Mouse (Mus musculus) thymus, postnatal 4 days (tissue): ENCODE data around the gene Fmo6.

Source experiments
- DNase-seq: peaks from one replicate; pipeline ENCODE4 v3.0.0; 2021

Fmo6 gene

DNA sequence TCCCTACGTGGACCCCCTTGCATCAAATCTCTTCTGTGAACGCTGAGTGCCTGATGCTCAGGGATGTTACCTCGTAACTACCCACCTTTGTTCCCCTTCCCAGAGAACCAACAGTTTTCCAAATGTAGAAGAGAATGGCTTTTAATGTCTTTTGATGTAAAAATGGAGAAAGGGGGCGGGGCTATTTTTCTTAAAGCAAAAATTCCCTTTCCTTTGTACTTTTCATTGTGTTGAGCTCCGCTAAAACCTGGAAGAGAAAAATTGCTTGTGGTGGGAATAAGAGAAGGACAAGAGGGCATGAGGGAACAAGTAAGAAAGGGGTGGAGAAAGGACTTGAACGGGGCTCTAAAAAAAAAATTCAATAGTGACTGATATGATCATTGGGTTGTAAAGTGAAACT is at the start of gene Fmo6:
TSS of gene Fmo6 (minus strand) at position 101 of the 400 bp plus-strand sequence.
- no peak for DNase-seq

DNA sequence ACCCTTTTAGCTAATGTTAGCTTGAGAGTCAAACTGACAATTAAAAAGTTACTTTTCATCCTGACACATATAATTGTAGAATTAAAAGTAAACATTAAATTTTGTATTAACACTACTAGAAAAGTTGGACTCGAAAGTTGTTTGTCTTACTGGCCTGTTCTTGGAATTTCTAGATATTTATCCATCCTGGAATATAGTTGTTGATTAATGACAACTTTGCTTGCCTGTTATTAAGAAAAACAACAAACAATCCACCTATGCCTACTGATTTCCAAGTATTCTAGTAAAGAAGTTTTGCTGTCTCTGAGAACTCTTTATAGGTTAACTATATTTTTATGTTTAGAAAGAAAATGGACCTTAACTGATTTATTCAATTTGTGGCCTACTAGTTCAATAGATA is 49.5 kb upstream of the Fmo6 start:
- DNase-seq, result no peak

- DNase-seq, result no peak
Measured at GRCm38 (mm10) chr1:162986121-162986748, 48.9 kb upstream of the Fmo6 start.

DNA sequence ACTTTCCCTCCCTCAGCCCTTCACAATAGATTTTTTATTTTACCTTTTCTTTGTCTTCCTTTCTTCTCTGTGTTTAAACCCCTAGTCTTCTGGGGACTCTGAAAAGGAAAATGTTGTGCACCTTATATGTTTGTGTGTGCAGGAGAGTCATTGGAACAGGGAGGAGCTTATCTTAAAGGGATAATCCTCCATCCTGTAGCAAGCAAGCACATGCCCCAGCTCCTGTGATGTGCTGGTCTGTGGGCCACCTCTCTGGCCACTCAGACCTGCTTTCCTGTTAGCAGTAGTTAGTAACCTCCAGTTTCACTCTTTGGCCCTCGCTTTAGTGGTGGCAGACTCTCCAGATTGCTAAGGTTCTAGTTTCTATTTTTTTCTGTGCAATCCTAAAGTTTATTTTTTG is 47.1 kb upstream of the Fmo6 start, which contains the start of gene Fmo3:
TSS of gene Fmo3 (minus strand) at position 101 of the 400 bp plus-strand sequence.
- DNase-seq, result no peak

GRCm38 (mm10) chr1:162963556-162963955 is 26.2 kb upstream of the Fmo6 start:
- DNase-seq, result no peak

DNA sequence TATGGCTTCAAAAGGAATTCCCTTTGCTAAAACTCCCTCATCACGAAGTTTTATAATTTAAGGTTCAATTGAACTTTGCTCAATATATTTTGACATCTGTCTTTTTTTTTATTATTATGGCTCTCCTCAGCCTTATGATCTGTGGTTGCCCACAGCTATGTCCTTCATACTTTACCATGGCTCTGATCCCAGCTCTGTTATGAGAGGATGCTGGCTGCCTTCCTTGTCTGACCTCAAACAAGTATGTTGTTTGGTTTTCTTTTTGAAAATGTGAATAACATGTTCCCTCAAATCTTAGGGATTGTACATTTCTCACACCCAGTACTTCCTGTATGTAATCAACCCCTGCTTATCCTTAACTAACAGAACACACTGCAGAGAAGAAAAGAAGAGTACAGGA is 20.1 kb upstream of the Fmo6 start:
- DNase-seq, result no peak

DNA sequence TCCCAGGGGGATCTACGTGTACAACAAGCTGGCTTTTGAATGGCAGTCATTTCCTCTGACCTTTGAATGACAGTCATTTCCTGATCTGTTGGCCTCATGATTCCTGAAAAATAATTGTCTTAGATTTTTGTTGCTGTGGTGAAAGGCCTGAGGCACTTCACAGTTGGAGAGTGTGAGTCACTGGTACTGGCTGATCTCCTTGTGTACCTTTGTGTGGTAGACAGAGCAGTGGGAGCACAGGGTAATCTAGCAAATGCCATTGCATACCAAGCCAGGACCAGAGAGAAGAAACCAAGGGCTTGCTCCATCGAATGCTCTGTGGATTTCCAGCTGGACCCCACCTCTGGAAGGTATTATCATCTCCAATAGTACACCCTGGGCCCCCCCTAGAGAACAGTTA is 15.8 kb upstream of the Fmo6 start:
- DNase-seq, result no peak

GRCm38 (mm10) chr1:162949763-162950162 is 12.4 kb upstream of the Fmo6 start:
- no peak for DNase-seq

DNA sequence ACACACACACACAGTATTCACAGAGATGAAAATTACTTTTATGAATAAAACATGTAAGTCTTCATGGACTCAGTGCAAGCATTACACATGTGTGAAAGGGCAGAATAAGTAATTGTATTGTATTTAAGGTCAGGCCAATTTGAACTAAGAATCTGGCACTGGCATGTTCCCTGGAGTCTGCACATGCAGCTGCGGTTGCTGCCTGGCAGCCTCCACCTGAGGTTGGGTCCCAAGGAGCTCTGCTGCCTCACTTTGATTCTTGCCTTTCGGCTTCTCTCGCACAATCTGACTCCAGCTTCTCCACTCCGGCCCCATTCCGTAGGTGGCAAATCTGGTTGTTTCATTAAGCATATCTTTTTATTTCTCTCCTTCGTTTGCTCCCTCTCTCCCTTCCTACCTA is 10.6 kb upstream of the Fmo6 start:
- DNase-seq, result no peak

DNA sequence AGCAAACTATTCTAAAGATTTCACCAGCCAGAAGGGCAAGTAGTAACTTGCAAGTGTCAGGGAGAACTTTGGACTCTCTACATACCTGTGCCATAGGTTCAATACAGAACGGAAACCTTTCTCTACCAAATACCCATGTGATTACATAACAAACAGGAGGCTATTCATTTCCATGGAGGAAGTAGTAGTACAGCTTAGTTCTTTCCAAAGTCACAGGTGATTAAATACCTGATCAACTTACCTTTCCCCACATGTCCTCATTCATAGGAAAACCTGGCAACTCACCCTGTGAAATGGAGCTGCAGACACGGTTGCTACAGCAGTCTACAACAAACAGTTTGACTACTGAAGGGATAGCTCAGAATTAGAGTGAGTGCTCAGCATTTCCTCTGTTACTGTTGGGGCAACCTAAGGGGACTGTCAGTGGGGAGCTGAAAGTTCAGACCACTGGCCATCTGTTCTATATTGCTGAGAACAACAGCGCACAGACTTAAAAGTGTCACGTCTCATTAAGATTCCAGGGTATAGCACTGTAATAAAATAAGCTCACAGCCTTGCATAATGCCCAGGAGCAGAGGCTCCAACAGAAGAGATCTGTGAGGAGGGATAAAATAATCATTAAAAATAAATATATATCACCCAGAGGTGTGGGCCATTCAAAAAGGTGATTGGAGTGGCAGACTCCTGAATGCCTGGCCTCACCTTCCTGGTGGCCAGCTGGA is 9.7 kb upstream of the Fmo6 start:
- no peak for DNase-seq

GRCm38 (mm10) chr1:162943700-162944099 is 6.4 kb upstream of the Fmo6 start:
- no peak for DNase-seq

- no peak for DNase-seq
Measured at GRCm38 (mm10) chr1:162938696-162939351, 1.5 kb upstream of the Fmo6 start.

DNA sequence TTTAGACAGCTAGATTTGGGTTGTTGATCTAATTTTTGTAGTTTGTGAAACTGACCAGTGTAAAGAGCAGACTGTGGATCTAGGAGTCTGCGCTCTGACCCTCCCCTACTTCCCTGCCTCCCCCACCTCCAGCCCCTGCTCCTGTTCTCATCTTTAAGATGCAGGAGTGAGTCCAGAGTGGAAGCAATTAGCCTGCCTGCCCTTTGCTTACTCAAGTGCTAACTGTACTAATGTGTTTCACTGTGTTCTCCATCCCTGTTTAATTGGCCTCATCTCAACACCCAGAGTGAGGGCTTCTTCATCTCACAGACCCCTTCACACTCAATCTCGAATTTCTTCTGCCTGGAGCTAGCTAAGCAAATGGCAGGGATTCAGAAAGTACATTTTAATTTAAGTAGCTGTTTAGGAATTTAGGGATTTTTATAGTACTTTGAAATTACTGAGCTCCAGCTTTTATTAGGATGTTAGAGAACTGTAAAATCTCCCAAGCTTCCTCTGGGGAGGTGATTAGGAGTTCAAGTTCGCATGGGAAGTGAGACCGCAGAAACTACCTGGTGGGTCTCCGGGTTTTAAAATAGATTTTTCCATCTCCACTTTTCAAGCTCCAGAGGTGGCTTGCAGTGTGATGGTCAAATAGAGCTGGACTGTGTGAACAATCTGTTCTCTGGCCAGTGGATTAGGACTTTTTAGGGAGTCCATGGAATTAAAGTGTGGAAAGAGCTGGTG is 818 bp upstream of the Fmo6 start:
- no peak for DNase-seq

- DNase-seq, result no peak
Measured at GRCm38 (mm10) chr1:162934374-162935012, 2.8 kb downstream of the Fmo6 start.

DNA sequence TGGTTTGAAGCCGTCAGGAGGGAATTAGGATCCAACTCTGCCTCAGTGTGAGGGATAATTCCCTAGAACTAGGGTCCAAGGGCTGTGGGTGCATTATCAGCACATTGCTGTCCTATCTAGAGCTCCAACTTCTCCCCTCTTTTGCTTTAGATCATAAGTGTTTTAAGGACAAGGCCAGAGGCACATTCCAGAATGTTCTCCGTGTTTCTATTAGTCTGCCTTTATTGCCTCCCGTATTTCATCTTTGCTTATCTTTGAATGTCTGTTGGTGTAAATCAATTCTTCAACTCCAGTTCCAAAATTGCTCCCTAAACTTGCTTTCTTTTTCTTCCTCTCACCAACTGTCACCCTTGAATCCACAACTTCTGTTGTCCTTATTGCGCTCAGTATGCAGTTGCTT is 4.9 kb downstream of the Fmo6 start:
- no peak for DNase-seq

DNA sequence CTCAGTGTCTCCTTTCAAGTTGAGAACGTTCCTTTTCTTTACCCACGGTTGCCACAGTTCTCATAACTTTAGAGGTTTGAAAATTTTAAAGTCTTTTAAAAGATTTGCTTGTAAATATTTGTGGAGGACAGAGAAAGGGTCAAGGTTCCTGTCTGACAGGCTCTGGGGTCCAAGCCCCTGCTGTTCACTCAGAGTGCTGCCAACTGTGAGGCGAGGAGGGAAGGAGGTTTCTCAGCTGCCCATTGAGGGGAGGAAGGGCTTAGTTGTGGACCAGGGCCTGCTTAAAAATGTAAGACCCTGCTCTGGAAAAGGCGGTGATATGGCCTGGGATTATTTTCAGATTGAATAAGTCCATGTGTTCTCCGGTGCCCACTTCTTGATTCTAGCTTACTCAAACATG is 5.4 kb downstream of the Fmo6 start:
- DNase-seq, result no peak

DNA sequence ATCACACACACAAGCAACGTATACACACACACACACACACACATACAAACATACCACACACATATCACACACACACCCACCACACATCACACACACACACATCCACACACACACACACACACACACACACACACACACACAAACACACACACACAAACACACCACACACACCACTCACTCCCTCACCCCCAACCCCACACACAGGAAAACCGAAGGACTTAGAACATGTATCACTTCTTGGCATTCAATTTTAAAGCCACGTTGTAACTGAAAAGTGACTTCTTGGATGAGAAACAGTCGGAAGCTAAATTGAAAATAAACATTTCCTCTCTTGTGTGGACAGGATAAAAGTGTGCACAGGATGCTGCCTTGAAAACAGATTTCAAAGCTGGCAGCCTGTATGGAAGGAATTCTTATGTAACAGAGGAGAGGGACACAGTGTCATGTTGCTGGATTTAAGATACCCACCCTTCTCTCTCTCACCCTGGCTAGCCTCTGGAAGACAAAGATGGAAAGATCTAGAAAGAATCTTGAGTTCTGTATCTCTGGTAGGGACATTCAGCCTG is 5.9 kb downstream of the Fmo6 start:
- no peak for DNase-seq

DNA sequence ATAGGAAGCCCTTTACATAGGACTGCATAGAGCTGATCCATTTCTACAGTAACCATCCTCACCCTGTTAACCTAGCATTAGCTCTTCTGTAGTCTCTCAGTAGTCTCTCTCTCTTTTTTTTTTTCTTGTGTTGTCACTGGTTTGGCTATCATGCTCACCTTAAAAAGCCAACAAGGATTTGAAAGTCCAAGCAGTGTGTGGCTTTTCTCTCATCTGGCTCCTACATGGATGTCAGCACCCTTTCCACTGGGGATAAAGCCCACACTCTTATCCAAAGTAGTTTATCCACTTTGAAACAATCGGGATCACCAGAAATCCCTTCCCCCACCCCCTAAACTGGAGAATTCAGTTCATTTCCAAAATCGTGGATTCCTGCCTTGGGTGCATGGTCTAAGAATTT is 6.7 kb downstream of the Fmo6 start:
- DNase-seq, result no peak

DNA sequence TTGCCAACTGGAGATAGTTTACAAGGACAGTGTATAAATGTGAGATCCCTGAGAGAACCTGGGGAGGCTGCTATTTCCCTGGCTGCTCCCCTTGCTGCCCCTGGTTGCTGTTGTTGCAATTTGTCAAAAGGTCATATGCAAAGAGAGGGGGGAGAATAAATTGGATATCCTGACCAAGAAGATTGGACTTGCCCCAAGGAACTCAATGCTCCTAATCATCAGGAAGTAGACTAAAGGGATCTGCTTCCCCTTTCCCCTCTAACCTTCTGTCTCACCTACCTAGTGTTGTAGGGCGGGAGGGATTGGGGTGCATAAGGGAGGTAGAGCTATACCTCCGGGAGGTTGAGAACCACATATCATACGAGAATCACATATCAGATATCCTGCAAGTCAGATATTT is 8.2 kb downstream of the Fmo6 start:
- no peak for DNase-seq

DNA sequence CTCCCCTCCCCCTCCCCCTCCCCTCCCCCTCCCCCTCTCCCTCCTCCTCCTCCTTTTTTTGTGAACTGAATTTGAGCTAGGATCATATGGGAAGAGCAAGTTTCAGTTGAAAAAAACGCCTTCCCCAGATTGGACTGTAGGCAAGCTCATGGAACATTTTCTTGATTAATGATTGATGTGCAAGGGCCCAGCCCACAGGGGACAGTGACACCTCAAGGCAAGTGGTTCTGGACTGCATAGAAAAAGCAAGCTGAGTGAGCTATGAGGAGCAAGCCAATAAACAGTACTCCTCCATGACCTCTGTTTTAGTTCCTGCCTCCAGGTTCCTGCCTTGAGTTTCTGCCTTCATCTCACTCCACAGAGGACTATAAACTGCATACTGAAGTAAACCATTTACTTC is 12.2 kb downstream of the Fmo6 start:
- DNase-seq, result no peak

GRCm38 (mm10) chr1:162916661-162917060 is 20.7 kb downstream of the Fmo6 start:
- DNase-seq, result no peak

GRCm38 (mm10) chr1:162914932-162915556 is 22.3 kb downstream of the Fmo6 start:
- DNase-seq, result no peak
